Mouse (Mus musculus) frontal cortex, postnatal 36 days (tissue): ENCODE data around the gene Cdkl5.
A peak's percentile ranks its signal among the peaks of the same experiment; 100 is the strongest.

Experiments used
- DNase-seq, 2 experiments: peaks; one replicate each; pipeline ENCODE4 v3.0.0; 2022; ENCODE audit warnings: low spot score in 2 of 2

Gene Cdkl5

DNA sequence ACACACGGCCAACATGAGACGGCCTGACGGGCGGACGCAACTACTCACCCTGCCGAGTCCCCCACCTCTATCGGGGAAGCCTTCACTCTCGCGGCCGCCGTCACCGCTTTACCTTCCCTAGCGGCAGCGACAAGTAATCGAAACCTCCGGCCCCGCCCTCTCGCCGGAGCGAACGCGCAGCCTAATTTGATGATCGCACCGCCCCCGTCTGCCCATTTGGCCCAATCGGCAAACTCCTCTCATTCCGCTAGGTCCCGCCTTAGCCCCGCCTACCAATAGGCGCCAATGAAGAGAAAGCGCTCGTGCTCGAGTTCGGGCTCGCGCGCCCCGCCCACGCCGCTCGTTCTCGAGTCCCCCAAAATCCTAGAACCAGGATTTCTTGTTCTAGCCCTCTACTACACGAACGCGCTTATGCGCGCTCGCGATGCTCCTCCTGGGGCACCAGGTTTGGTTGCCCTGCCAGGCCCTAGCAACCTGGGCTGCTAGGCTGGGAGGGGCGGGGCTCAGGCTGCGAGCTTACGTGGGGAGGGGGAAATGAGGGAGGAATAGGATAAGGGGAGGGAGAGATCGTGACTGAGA lies at the start of gene Cdkl5:
Cdkl5 (minus strand) TSS at position 162 of the 579 bp plus-strand sequence.
- peak; percentile 92 to 95 for DNase-seq

- DNase-seq, result peak in 1 of 2 experiments; percentile 56
Measured at GRCm38 (mm10) chrX:161033235-161033803, 38.8 kb upstream of the Cdkl5 start.

DNA sequence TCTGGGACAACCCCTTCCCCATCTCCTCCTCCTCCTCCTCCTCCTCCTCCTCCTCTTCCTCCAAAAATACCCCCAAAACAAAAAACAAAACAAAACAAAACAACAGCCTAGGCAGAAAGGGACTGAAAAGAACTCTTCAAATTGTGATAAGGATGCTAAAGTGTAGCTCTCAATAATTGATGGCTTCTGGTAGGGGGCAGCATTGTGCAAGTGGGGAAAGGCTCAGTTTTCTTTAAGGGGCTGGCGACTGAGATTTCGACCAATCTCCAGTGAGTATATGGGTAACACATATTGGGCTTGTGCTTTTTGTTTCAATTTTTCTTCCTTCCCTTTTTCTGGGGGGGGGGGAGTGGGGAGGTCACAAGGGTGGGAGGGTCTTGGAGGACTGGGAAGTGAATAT lies 37.9 kb upstream of the Cdkl5 start:
- DNase-seq, result no peak

DNA sequence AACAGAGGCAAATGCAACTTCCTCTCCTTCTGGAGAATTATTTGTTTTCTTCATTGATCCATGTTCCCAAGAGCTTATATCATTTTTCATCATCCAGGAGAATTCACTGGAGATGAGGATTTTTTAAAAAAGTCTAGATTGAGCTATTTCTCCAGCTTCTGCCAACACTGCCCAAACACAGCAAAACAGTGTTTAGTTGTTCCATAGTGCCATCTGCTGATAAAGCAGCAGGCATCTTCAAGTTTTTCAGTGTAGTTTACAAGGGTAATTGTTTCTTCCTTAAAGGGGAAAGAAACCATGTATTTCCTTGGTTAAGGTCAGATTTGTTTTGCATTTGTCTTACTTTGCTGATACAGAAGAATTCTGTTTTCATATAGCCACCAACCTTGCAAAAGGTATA lies 35.7 kb upstream of the Cdkl5 start:
- DNase-seq, result no peak

GRCm38 (mm10) chrX:161024475-161024874 lies 30.0 kb upstream of the Cdkl5 start:
- DNase-seq, result peak in 1 of 2 experiments; percentile 46

- no peak for DNase-seq
Measured at GRCm38 (mm10) chrX:161021548-161021947, 27.0 kb upstream of the Cdkl5 start.

DNA sequence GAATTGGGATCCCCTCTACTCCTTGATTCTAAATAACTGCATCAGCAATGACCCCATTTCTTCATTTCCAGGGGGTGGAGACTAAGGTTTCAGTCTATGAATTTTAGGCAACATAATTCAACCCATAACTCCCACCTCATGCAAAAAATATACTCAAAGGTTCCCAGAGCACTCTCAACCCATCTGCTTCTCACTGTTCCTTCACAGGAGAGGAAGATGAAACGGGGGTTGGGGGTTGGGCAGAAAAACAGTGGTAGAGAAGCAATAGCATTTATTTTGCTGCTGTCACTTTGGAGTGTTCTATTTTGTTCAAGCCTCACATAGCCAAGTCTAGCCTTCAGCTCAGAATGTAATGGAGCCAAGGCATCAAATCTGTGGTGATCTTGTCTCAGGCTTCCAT lies 23.7 kb upstream of the Cdkl5 start:
- DNase-seq, result peak in 1 of 2 experiments; percentile 44

DNA sequence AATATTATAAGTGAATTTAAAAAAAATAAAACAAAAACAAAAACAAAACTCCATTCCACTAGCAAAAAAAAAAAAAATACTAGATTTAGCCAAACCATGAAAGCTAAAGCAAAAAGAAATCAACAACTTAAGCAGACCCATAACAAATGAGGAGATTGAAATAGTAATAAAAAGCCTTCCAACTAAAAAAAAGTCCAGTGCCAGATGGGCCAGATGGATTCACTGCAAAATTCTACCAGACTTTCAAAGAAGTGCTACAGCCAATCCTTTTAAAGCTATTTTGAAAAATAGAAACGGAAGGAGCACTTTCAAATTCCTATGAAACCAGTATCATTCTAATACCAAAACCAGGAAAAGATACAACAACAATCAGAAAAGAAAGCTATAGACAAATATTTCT lies 11.8 kb upstream of the Cdkl5 start:
- DNase-seq, result peak in 1 of 2 experiments; percentile 34

DNA sequence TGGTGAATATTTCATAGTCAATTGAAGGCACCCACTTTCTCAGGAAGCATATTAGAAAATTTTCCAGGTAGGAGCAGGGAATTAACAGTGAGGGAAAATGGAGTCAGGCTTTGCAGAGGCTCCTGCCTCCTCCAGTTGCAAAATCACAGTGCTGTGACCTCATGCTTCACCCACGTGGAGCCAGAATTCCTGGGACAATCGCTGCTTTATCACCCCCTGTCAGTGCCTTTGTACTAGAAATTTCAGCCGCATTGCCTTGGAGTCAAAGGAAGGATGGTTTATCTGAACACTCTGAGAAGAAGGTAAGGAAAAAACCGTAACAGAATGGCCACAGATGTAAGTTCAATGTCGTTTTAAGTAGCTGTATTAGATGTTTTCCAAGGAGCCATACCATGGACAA lies 1.5 kb upstream of the Cdkl5 start:
- DNase-seq, result no peak

GRCm38 (mm10) chrX:160995131-160995667 lies 695 bp upstream of the Cdkl5 start:
- DNase-seq, result peak in 1 of 2 experiments; percentile 46

GRCm38 (mm10) chrX:160993749-160994539 lies 560 bp downstream of the Cdkl5 start:
- DNase-seq, result no peak

DNA sequence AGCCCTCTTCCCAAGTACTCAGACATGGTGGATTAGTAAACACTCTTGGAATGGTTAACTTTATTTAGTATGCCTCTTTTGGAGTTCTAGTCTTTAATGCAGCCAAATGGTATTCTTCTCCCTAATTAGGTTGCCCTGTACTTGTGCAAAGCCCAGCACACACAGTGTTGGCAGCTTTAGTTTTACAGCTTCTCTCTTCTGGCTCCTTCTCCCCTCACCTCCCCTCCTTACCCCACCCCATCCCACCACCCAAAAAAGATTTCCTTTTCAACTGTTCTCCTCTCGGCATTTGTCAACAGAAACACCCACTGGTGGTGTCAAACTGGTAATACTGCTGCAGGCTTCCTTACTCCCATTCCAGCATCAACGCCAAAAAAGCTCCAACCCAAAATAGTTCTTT lies 1.8 kb downstream of the Cdkl5 start:
- no peak for DNase-seq

GRCm38 (mm10) chrX:160990276-160990675 lies 4.2 kb downstream of the Cdkl5 start:
- no peak for DNase-seq

DNA sequence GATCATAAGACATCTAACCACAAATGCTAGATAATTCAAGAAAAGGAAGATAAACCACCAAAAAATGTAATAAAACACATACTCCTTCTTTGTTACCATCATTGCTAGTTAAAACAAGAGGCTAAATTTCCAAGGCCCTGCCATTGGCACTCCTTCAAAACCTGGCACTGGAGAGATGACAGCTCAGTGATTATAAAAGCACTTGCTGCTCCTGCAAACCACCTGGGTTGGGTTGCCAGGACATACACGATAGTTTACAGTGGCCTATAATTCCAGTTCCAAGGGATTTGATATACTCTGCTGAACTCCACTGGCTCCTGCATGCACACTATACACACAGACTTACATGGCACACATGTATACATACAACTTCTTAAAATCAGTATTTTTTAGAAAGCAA lies 16.6 kb downstream of the Cdkl5 start:
- DNase-seq, result no peak

DNA sequence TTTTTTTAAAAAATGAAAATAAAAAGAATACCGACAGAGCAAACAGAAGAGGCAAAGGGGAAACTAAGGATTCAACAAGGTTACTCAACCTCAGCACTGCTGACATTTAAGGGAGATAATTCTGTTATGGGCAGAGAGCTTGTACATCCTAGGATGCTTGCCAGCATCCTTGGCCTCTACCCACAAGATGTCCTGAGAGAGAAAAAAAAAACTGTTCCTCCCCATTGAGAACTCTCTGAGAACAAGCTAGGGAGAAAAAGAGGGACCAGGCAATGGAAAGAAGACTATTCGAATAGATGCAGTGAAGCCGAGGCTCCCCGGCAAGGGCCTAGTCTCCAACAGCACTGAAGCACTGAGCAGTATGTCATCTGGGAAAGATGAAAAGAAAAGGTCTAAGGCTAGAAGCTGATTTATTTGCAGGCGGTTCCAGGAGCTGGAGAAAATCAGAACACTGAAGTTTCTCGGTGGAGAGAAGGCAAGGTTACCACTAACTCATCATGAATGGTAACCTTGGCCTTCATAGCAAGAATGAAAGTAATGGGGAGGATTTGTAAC lies 22.4 kb downstream of the Cdkl5 start:
- no peak for DNase-seq

GRCm38 (mm10) chrX:160958593-160959131 lies 35.8 kb downstream of the Cdkl5 start:
- DNase-seq, result no peak

- DNase-seq, result no peak
Measured at GRCm38 (mm10) chrX:160949583-160949982, 44.9 kb downstream of the Cdkl5 start.

- DNase-seq, result no peak
Measured at GRCm38 (mm10) chrX:160944722-160945121, 49.8 kb downstream of the Cdkl5 start.

DNA sequence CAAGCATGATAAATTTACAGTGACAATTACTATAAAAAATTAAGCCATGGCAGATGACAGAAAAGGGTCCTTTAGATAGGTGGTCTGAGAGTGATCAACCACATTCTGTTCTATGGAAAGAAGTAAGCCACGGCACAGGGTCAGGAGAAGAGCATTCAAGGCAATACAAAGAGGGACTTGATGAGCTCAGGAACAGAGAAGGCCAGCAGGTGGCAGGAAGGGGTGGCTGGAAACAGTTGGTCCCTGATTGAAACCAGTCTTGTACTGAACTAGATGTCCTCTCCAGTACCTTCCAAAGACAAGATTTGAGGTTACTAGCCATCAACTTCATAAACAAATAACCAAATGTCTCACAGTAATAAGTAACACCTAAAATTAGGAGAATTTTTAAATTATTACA lies 59.0 kb downstream of the Cdkl5 start:
- DNase-seq, result no peak

DNA sequence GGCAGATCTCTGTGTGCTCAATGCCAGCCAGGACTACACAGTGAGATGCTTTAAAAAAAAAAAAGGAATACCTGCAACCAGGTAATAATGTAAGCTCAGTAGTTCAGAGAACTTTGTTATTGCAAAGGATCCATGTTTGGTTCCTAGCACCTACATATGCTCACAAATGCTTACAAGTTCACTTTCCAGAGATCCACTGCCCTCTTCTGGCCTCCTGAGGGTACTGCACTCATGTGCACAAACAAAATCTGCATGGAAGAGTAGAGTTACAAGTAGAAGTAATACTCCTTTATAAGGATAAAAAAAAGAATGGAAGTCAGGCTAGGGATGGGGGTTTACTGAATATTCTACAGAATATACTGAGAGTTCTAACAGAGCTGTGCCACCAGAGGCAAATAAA lies 63.8 kb downstream of the Cdkl5 start:
- no peak for DNase-seq

DNA sequence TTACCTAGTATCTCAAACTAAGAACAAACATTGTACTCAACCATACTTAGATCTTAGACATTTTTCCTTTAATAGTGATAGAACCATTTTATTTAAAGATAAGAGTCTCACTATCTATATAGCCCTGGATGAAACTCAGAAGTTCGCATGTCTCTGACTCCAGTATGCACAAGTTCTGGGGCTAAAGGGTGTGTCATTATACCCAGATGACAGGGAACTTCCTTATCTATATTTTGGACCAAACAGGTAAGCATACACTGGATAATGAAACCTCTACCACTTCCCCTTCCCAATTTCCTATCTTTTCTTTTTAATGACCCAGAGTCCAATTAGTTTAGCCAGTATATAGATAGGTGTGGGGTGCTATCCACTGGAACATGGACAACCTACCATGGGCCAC lies 65.6 kb downstream of the Cdkl5 start:
- no peak for DNase-seq

- DNase-seq, result no peak
Measured at GRCm38 (mm10) chrX:160919022-160919637, 75.4 kb downstream of the Cdkl5 start.
